Mouse (Mus musculus): ENCODE measurements at regions not wholly inside any gene's neighbourhood (a gene's known extent, or its start where the extent isn't known, plus 50 kb on each side); places are given as distances from the start of the nearest gene placed in this dataset.

DNA sequence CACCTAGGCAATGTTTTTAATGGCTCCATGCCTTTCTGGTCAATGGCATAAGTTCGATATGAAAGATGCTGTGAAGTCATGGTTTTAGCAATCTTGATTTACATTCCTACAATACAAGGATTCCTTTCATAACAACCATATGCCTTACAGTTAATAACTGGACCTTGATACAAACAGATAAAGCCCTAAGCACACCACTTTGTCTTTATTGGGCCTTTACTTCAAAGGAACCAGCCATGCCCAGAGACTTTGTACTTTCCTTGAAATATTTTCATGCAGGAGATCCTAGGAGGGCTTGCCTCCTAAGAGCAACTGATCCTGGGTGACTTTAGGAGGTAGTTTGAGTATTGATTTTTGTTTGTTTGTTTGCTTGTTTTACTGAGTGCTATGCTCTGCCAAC is 77.1 kb upstream of the Grik1 start:
- Histone ChIP-seq H3K27me3 (ENCODE audit: control insufficient read depth, insufficient read depth, low read length) (no peaks in the 10 kb centered on the region), H3K27ac (replicated peaks; ENCODE audit: low read depth, low read length) (no peak overlapping the region), H3K4me3 (replicated peaks; ENCODE audit: low read length) (no peak overlapping the region), H3K9ac (ENCODE audit: low read depth, low read length, severe bottlenecking) (no peak overlapping the region), H3K36me3 (ENCODE audit: control insufficient read depth, insufficient read depth, low read length) (no peaks in the 10 kb centered on the region), H3K4me2 (replicated peaks; ENCODE audit: low read depth, low read length, severe bottlenecking) (no peak overlapping the region), H3K9me3 (ENCODE audit: control insufficient read depth, low read length) (no peaks in the 10 kb centered on the region), H3K4me1 (ENCODE audit: control insufficient read depth, insufficient read depth, low read length) (no peaks in the 10 kb centered on the region)
- 89% methylated on average over 1 of the region's 1 CpGs for WGBS
- ATAC-seq (ENCODE audit: low FRiP score, low read depth) (no peak), DNase-seq (ENCODE audit: low spot score) (no peak)
- TF ChIP-seq POLR2A (IDR thresholded peaks at IDR 0.05; ENCODE audit: borderline replicate concordance, extremely low read depth, insufficient read depth, insufficient read length) = no peak

DNA sequence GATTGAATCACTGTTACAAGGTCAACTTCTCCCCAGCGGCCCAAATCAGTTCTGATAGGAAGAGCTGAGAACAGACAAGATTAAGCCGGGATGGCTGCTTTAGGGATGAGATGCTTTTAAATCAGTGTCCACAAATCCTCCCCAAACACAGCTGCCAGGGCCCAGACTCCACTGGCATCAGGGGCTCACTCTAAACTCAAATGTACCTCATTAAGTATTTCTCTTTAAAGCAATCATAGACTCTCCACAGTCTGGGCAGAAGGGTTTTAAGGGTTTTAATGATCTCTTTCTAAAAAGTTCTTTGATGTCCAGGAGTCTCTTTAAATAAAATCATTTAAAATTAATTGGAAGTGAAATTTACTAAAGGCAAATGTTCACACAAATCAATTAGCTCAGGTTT is 70.0 kb upstream of the Grik1 start:
- WGBS = 21% methylated on average over 2 of the region's 2 CpGs
- no peak for DNase-seq (ENCODE audit: low spot score)
- no peak overlapping the region for H3K27ac ChIP-seq (replicated peaks; ENCODE audit: low read depth, low read length)
- no peak for TF ChIP-seq POLR2A (IDR thresholded peaks at IDR 0.05; ENCODE audit: borderline replicate concordance, extremely low read depth, insufficient read depth, insufficient read length)
- ATAC-seq (ENCODE audit: low FRiP score, low read depth) = no peak
- H3K4me3 ChIP-seq (replicated peaks; ENCODE audit: low read length) = no peak overlapping the region
- no peaks in the 10 kb centered on the region for H3K27me3 ChIP-seq (ENCODE audit: control insufficient read depth, insufficient read depth, low read length)
- no peak overlapping the region for H3K9ac ChIP-seq (ENCODE audit: low read depth, low read length, severe bottlenecking)
- no peaks in the 10 kb centered on the region for H3K36me3 ChIP-seq (ENCODE audit: control insufficient read depth, insufficient read depth, low read length)
- H3K4me1 ChIP-seq (ENCODE audit: control insufficient read depth, insufficient read depth, low read length) = no peaks in the 10 kb centered on the region
- H3K4me2 ChIP-seq (replicated peaks; ENCODE audit: low read depth, low read length, severe bottlenecking) = no peak overlapping the region
- no peaks in the 10 kb centered on the region for H3K9me3 ChIP-seq (ENCODE audit: control insufficient read depth, low read length)
